Mouse (Mus musculus) forebrain, embryonic 11.5 days (tissue): Measurements from ENCODE around the gene Hspa1b. TPM values are rescaled to one million over a fixed set of nuclear protein-coding genes. Genes with fewer than 3 reads are reported as not detected.
"Not testable (repeated sequence)": the region's sequence is repeated elsewhere in the genome, so short reads cannot be mapped to it uniquely, and the experiment has no call there.

Source experiments
- ATAC-seq: fragments of 200-750 bp; cut with Nextera tagmentation; replicated peaks from 2 replicates; pipeline ENCODE4 v1.8.0; 2017; ENCODE audit warnings: moderate TSS enrichment; ENCODE audit not compliant: low FRiP score
- DNase-seq: peaks from one replicate; pipeline ENCODE4 v3.0.0-alpha.2; 2017; ENCODE audit warnings: low spot score
- H3K27ac ChIP-seq: fragments of 300-500 bp; sonication (generic); 2 replicates; pipeline ENCODE4 v1.5.1; 2014; ENCODE audit warnings: low read depth, low read length
- H3K27me3 ChIP-seq: fragments of 300-500 bp; sonication (generic); 2 replicates; pipeline ENCODE4 v1.6.1; 2014; ENCODE audit warnings: mild to moderate bottlenecking, low read length, mixed read lengths; ENCODE audit not compliant: control insufficient read depth, insufficient read depth
- H3K36me3 ChIP-seq: fragments of 300-500 bp; sonication (generic); 2 replicates; pipeline ENCODE4 v1.6.1; 2014; ENCODE audit warnings: mild to moderate bottlenecking, low read length, moderate library complexity, mixed read lengths; ENCODE audit not compliant: control insufficient read depth, insufficient read depth
- H3K4me1 ChIP-seq: fragments of 300-500 bp; sonication (generic); replicated peaks from 2 replicates; pipeline ENCODE4 v1.6.1; 2014; ENCODE audit warnings: low read length, mixed read lengths; ENCODE audit not compliant: control insufficient read depth, insufficient read depth
- H3K4me2 ChIP-seq: fragments of 300-500 bp; sonication (generic); 2 replicates; pipeline ENCODE4 v1.6.1; 2014; ENCODE audit warnings: low read depth, mild to moderate bottlenecking, low read length, moderate library complexity, mixed read lengths; ENCODE audit not compliant: severe bottlenecking
- H3K4me3 ChIP-seq: fragments of 300-500 bp; sonication (generic); 2 replicates; pipeline ENCODE4 v1.5.1; 2014; ENCODE audit warnings: low read depth, low read length
- H3K9ac ChIP-seq: fragments of 300-500 bp; sonication (generic); 2 replicates; pipeline ENCODE4 v1.6.1; 2014; ENCODE audit warnings: low read length
- H3K9me3 ChIP-seq: fragments of 300-500 bp; sonication (generic); 2 replicates; pipeline ENCODE4 v1.6.1; 2016; ENCODE audit warnings: low read length, mixed read lengths; ENCODE audit not compliant: control insufficient read depth
- WGBS: fragments of 180-500 bp; shearing (Covaris S2); extraction: QIAGEN DNeasy Blood & Tissue Kit; methylation state at CpG from one replicate; pipeline ENCODE4 v1.1.7; 2014; 5-methylcytosine and 5-hydroxymethylcytosine counted together
- polyA plus RNA-seq: library from polyadenylated mRNA; unstranded; fragments of >200 nt; fragmentation: Nextera tagmentation; extraction: Ambion mirVana; gene quantifications from 2 replicates; pipeline ENCODE4 v1.2.1, GENCODE M21; 2014

The Hspa1b gene
- polyA plus RNA-seq, 1 experiment from 2014 or later: not detected

DNA sequence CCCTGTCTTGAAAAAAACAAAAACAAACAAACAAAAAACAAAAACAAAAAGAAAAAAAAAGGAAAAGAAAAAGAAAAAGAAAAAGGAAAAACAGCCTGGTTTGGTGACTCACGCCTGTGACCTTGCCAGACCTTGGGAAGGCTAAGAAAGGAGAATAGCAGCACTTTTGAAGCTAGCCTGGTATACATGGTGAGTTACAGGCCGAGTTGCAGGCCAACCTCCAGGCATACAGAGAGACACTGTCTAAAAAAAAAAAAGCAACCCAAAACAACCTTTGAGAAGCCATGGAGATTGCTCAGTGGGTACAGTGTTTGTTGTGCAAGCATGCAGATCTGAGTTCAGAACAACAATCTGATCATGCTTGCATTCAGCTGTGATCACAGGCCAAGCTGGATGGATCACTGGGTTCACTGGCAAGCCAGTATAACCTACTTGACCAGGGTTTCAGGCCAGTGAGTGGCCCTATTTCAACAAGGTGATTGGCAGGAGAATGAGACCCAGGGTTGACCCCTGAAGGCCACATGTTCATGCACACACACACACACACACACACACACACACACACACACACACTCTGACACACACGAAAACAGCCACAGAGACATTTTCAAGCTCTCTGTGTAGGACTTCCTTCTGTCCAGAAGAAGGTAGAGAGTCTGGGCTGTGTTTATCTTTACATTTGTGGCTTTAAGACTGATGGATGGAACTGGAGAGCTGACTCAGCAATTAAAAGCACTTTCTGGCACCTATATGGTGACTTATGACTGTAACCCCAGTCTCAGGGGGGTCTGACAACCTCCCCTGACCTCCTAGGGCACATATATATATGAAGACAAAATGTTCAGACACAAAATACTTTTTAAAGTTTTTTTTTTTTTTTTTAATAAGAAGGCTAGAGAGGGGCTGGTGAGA lies 16.8 kb upstream of the Hspa1b start:
- ATAC-seq (no peak), DNase-seq (no peak)
- no peaks in the 10 kb centered on the region for H3K9me3 ChIP-seq
- no peak overlapping the region for H3K9ac ChIP-seq
- H3K4me1 ChIP-seq: peaks cover 5% of the 10 kb centered on the region
- H3K27me3 ChIP-seq: no peaks in the 10 kb centered on the region
- H3K36me3 ChIP-seq: no peaks in the 10 kb centered on the region
- 82% methylated on average over 3 of the region's 3 CpGs for WGBS
- H3K4me3 ChIP-seq: no peak overlapping the region
- H3K27ac ChIP-seq: no peak overlapping the region
- no peak overlapping the region for H3K4me2 ChIP-seq

GRCm38 (mm10) chr17:34972069-34972749 lies 13.2 kb upstream of the Hspa1b start, which contains the start of the genes Hspa1a and Hspa1l:
Gene Hspa1a, minus strand, starts transcription at chr17:34972156.
Gene Hspa1l, plus strand, starts transcription at chr17:34972703.
- not testable (repeated sequence) for H3K4me1 ChIP-seq, H3K9me3 ChIP-seq, H3K27ac ChIP-seq, H3K36me3 ChIP-seq
- WGBS: under 1% methylated on average over 28 of the region's 33 CpGs
- ATAC-seq (peak; percentile 94), DNase-seq (peak; percentile 81)
- H3K4me2 ChIP-seq: peak within 1 kb of the TSS; percentile 79
- peaks cover 20% of the 10 kb centered on the region for H3K27me3 ChIP-seq
- peak within 1 kb of the TSS; percentile 32 for H3K4me3 ChIP-seq
- peak within 1 kb of the TSS; percentile 41 for H3K9ac ChIP-seq

DNA sequence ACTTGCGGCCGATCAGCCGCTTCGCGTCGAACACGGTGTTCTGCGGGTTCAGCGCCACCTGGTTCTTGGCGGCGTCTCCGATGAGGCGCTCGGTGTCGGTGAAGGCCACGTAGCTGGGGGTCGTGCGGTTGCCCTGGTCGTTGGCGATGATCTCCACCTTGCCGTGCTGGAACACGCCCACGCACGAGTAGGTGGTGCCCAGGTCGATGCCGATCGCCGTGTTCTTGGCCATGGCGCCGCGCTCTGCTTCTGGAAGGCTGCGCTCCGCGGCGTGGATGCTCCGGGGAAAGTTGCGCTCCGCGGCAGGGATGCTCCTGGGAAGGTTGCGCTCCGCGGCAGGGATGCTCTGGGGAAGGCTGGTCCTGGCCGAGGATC lies 12.6 kb upstream of the Hspa1b start:
- not testable (repeated sequence) for H3K4me1 ChIP-seq, H3K27ac ChIP-seq, H3K9ac ChIP-seq, H3K36me3 ChIP-seq, DNase-seq, H3K9me3 ChIP-seq
- ATAC-seq: peak; percentile 43; the same call in 1 of the 2 replicates
- WGBS: 3% methylated on average over 18 of the region's 43 CpGs
- Histone ChIP-seq H3K4me3 (peak overlapping the region; percentile 32), H3K27me3 (peaks cover 20% of the 10 kb centered on the region), H3K4me2 (peak overlapping the region; percentile 79)

DNA sequence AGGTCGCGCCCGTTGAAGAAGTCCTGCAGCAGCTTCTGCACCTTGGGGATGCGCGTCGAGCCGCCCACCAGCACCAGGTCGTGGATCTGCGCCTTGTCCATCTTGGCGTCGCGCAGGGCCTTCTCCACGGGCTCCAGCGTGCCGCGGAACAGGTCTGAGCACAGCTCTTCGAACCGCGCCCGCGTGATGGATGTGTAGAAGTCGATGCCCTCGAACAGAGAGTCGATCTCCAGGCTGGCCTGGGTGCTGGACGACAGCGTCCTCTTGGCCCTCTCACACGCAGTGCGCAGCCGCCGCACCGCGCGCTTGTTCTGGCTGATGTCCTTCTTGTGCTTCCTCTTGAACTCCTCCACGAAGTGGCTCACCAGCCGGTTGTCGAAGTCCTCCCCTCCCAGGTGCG lies 11.8 kb upstream of the Hspa1b start:
- ATAC-seq, DNase-seq, H3K4me1 ChIP-seq, H3K9me3 ChIP-seq, H3K4me2 ChIP-seq, H3K36me3 ChIP-seq, H3K9ac ChIP-seq, H3K27ac ChIP-seq, H3K4me3 ChIP-seq: not testable (repeated sequence)
- WGBS: 36% methylated on average over 11 of the region's 37 CpGs
- peaks cover 20% of the 10 kb centered on the region for H3K27me3 ChIP-seq

DNA sequence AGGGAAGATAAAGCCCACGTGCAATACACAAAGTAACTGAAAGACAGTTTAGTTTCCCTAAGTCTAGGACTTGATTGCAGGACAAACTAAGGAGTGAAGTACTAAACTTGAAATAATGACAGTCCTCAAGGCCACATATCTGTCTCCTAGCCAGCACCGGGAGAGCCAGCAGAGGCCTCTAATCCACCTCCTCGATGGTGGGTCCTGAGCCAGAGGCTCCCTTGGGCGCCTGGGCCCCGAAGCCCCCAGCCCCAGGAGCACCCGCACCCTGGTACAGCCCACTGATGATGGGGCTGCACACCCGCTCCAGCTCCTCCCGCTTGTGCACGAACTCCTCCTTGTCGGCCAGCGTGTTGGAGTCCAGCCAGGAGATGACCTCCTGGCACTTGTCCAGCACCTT lies 10.8 kb upstream of the Hspa1b start, which contains the start of gene Gm20481:
Gm20481 (plus strand) TSS at position 91 of the 400 bp plus-strand sequence.
- 75% methylated on average over 6 of the region's 11 CpGs for whole genome bisulfite sequencing
- H3K4me1 ChIP-seq, H3K9ac ChIP-seq, H3K4me3 ChIP-seq, ATAC-seq, H3K4me2 ChIP-seq, H3K27ac ChIP-seq, H3K36me3 ChIP-seq, H3K9me3 ChIP-seq: not testable (repeated sequence)
- H3K27me3 ChIP-seq: peaks cover 20% of the 10 kb centered on the region
- peak; percentile 42 for DNase-seq

GRCm38 (mm10) chr17:34965627-34966026 lies 6.6 kb upstream of the Hspa1b start:
- Histone ChIP-seq H3K9ac (no peak overlapping the region), H3K36me3 (no peaks in the 10 kb centered on the region), H3K27me3 (peaks cover 20% of the 10 kb centered on the region), H3K4me3 (no peak overlapping the region), H3K27ac (no peak overlapping the region), H3K9me3 (no peaks in the 10 kb centered on the region), H3K4me2 (no peak overlapping the region), H3K4me1 (no peaks in the 10 kb centered on the region)
- 78% methylated on average over 5 of the region's 5 CpGs for WGBS
- ATAC-seq (no peak), DNase-seq (no peak)

GRCm38 (mm10) chr17:34964640-34965049 lies 5.6 kb upstream of the Hspa1b start:
- no peaks in the 10 kb centered on the region for H3K9me3 ChIP-seq
- H3K4me2 ChIP-seq: no peak overlapping the region
- ATAC-seq: no peak
- 13% methylated on average over 1 of the region's 1 CpGs for WGBS
- no peak overlapping the region for H3K4me3 ChIP-seq
- H3K9ac ChIP-seq: no peak overlapping the region
- H3K27ac ChIP-seq: no peak overlapping the region
- no peak for DNase-seq
- peaks cover 6% of the 10 kb centered on the region; the same call in 1 of the 2 replicates for H3K4me1 ChIP-seq
- peaks cover 18% of the 10 kb centered on the region for H3K27me3 ChIP-seq
- no peaks in the 10 kb centered on the region for H3K36me3 ChIP-seq

GRCm38 (mm10) chr17:34962841-34963240 lies 3.8 kb upstream of the Hspa1b start:
- DNase-seq (no peak), ATAC-seq (no peak)
- Histone ChIP-seq H3K9me3 (no peaks in the 10 kb centered on the region), H3K4me2 (no peak overlapping the region), H3K27ac (no peak overlapping the region), H3K36me3 (no peaks in the 10 kb centered on the region), H3K9ac (no peak overlapping the region), H3K4me1 (peaks cover 6% of the 10 kb centered on the region; the same call in 1 of the 2 replicates), H3K4me3 (no peak overlapping the region), H3K27me3 (peaks cover under 1% of the 10 kb centered on the region; the same call in 1 of the 2 replicates)
- 59% methylated on average over 1 of the region's 1 CpGs for WGBS
